Mouse (Mus musculus) limb, embryonic 10.5 days (tissue): ENCODE data around the gene Socs7. TPM values are rescaled to one million over a fixed set of nuclear protein-coding genes. Genes with fewer than 3 reads are reported as not detected.

Experiments used
- DNase-seq: peaks from one replicate; pipeline ENCODE4 v3.0.0-alpha.2; 2017; ENCODE audit warnings: low spot score
- H3K27ac ChIP-seq: fragments of 300-500 bp; sonication (generic); 2 replicates; pipeline ENCODE4 v1.5.1; 2016; ENCODE audit warnings: mild to moderate bottlenecking
- H3K27me3 ChIP-seq: fragments of 300-500 bp; sonication (generic); 2 replicates; pipeline ENCODE4 v1.6.1; 2016; ENCODE audit warnings: low read depth, mild to moderate bottlenecking; ENCODE audit not compliant: poor library complexity, severe bottlenecking
- H3K36me3 ChIP-seq: fragments of 300-500 bp; sonication (generic); 2 replicates; pipeline ENCODE4 v1.6.1; 2016; ENCODE audit warnings: mild to moderate bottlenecking, moderate library complexity
- H3K4me1 ChIP-seq: fragments of 300-500 bp; sonication (generic); 2 replicates; pipeline ENCODE4 v1.6.1; 2016
- H3K4me3 ChIP-seq: fragments of 300-500 bp; sonication (generic); 2 replicates; pipeline ENCODE4 v1.5.1; 2016; ENCODE audit warnings: mild to moderate bottlenecking, moderate library complexity
- H3K9me3 ChIP-seq: fragments of 300-500 bp; sonication (generic); replicated peaks from 2 replicates; pipeline ENCODE4 v1.6.1; 2016; ENCODE audit warnings: mild to moderate bottlenecking
- WGBS: fragments of 180-500 bp; shearing (Covaris S2); methylation state at CpG from one replicate; pipeline ENCODE4 v1.1.7; 2016; 5-methylcytosine and 5-hydroxymethylcytosine counted together
- polyA plus RNA-seq: library from polyadenylated mRNA; unstranded; fragments of >200 nt; fragmentation: Nextera tagmentation; extraction: Ambion mirVana; gene quantifications from 2 replicates; pipeline ENCODE4 v1.2.1, GENCODE M21; 2016

Socs7 gene
- polyA plus RNA-seq, 1 experiment from 2014 or later = 4.4 TPM

DNA sequence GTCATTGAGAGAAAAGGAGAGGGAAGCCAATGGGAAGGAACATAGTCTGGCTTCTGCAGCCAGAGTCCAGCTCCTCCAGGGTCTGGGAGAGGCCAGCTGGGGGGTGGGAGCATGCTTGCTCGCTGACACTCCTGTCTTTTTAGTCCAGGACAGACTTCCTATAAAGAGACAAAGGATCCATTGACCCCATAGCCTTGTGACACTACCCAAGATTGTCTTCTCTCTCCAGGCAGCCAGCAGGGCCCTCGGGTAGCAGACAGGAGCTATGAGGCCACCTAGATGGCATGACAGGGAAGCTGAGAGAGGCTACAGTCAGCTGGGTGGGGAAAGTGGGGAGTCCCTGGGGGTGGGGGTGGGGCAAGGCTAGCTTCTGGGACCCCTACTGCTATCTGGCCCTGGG is 40.4 kb downstream of the Socs7 start:
- Histone ChIP-seq H3K4me1 (peaks cover 55% of the 10 kb centered on the region), H3K9me3 (no peaks in the 10 kb centered on the region), H3K27me3 (peaks cover 72% of the 10 kb centered on the region), H3K27ac (0 out of 2 replicates have a peak overlapping the region, but pooled peaks have one; percentile 10), H3K4me3 (no peak overlapping the region), H3K36me3 (peaks cover 7% of the 10 kb centered on the region; the same call in 1 of the 2 replicates)
- WGBS = 33% methylated on average over 2 of the region's 2 CpGs
- DNase-seq = no peak

DNA sequence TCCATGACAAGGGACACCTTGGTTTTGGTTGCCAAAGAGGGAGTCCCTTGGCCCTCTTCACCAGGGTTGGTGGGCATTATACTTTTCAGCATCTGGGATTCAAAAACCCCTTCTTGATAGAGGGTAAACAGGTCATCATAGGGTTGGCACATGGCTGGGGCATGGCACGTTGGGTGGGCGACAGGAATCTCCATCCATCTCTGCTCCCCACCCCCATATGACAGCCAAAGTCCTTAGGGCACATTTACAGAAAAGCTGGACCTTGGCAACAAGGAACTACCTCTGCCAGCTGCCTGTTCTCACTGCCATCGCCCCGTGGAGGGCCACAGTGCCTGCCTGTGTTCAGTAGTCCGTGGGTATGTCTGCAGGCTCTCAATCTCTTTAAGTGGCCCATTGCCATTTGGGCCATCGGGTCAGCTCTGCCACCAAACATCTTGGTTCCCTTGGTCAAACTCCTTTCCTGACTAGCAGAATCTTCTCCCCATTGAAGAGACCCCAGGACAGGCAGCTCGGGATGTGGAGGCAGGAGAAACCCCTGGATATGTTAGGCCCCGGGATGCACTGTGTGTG is 41.3 kb downstream of the Socs7 start:
- H3K4me1 ChIP-seq = peaks cover 55% of the 10 kb centered on the region

GRCm38 (mm10) chr11:97404184-97404760 is 41.9 kb downstream of the Socs7 start:
- peaks cover 55% of the 10 kb centered on the region for H3K4me1 ChIP-seq
- under 1% methylated on average over 61 of the region's 61 CpGs for WGBS
- peak overlapping the region; percentile 74 for H3K27ac ChIP-seq
- H3K36me3 ChIP-seq = peaks cover under 1% of the 10 kb centered on the region; the same call in 1 of the 2 replicates
- peak overlapping the region; percentile 65 for H3K4me3 ChIP-seq
- no peaks in the 10 kb centered on the region for H3K9me3 ChIP-seq
- DNase-seq = peak; percentile 73
- H3K27me3 ChIP-seq = peaks cover 76% of the 10 kb centered on the region

More for the DNA sequence above, 41.3 kb downstream of the Socs7 start:
- DNase-seq = no peak
- H3K4me3 ChIP-seq = peak overlapping the region; percentile 65
- H3K9me3 ChIP-seq = no peaks in the 10 kb centered on the region
- 0 out of 2 replicates have a peak overlapping the region, but pooled peaks have one; percentile 10 for H3K27ac ChIP-seq
- WGBS = 48% methylated on average over 8 of the region's 8 CpGs
- peaks cover 76% of the 10 kb centered on the region for H3K27me3 ChIP-seq
- peaks cover 4% of the 10 kb centered on the region; the same call in 1 of the 2 replicates for H3K36me3 ChIP-seq

DNA sequence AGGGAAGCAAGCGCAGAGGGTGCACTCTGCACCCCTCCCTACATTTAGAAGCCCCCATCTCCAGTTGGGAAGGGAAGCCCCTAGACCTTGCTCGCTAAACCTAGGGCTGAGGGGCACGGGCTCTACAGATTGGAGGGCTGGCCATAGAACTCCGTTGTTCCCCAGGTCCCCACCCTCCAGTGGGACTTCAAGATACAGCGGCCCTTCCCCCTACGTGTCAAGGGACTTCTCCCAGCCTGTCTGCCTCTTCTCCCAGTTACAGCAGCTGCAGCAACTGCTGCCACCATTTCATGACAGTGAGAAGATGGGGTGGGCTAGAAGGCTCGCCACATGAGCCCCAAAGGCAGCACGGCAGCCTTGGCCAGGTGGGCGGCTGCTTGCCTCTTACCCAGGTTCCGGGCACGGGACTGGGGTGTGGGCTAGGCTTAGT is 42.4 kb downstream of the Socs7 start:
- H3K27ac ChIP-seq = peak overlapping the region; percentile 74

GRCm38 (mm10) chr11:97406094-97406951 is 44.0 kb downstream of the Socs7 start:
- Histone ChIP-seq H3K4me1 (peaks cover 44% of the 10 kb centered on the region), H3K27ac (0 out of 2 replicates have a peak overlapping the region, but pooled peaks have one; percentile 20), H3K9me3 (no peaks in the 10 kb centered on the region), H3K4me3 (no peak overlapping the region), H3K36me3 (no peaks in the 10 kb centered on the region), H3K27me3 (peaks cover 68% of the 10 kb centered on the region)
- DNase-seq = no peak
- 65% methylated on average over 10 of the region's 10 CpGs for WGBS

More for the DNA sequence above, 42.4 kb downstream of the Socs7 start:
- Histone ChIP-seq H3K36me3 (no peaks in the 10 kb centered on the region), H3K27me3 (peaks cover 76% of the 10 kb centered on the region), H3K4me1 (peaks cover 55% of the 10 kb centered on the region), H3K9me3 (no peaks in the 10 kb centered on the region), H3K4me3 (peak overlapping the region; percentile 65)
- WGBS = 1% methylated on average over 11 of the region's 11 CpGs
- no peak for DNase-seq

DNA sequence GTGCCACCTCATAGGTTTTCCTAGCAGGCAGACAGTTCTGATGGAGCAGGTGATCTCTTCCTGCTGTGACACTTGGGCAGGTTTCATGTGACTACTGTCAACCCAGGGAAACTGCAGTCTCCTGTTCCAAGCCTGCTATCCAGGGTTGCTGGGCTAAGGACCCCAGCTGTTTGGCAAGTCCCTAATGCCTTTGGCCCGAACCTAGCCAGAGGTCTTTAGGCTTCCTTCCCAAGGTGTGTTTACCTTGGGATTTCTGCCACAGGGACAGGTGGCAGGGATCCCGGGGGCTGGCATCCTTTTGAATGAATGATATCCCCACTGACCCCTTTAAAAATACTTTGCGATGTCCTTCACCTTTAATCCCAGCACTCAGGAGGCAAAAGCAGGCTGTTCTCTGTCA is 45.1 kb downstream of the Socs7 start:
- 78% methylated on average over 3 of the region's 3 CpGs for WGBS
- Histone ChIP-seq H3K27me3 (peaks cover 57% of the 10 kb centered on the region), H3K4me1 (peaks cover 50% of the 10 kb centered on the region), H3K36me3 (no peaks in the 10 kb centered on the region), H3K9me3 (no peaks in the 10 kb centered on the region), H3K4me3 (no peak overlapping the region), H3K27ac (no peak overlapping the region)
- DNase-seq = no peak

DNA sequence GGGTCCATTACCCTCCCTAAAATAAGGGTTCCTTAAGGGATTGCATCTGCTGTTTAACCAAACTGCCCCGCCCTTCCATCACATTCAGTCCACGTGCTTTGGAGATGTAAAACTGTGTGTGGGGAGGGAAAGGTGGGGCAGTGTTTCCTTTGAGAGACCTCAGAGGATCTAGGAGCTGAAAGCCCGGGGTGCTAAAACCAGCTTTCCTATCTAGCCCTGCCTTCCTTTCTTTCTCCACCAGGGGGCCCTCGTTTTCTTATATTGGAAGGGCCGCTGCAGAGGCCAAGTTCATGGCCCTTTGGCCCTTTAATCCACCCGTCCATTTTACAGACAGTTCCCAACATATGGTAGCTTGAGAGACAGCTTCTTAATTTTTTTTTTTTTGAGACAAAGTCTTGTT is 45.8 kb downstream of the Socs7 start:
- Histone ChIP-seq H3K27ac (no peak overlapping the region), H3K36me3 (no peaks in the 10 kb centered on the region), H3K9me3 (no peaks in the 10 kb centered on the region), H3K27me3 (peaks cover 50% of the 10 kb centered on the region), H3K4me3 (no peak overlapping the region), H3K4me1 (peaks cover 52% of the 10 kb centered on the region)
- WGBS = 0% methylated on average over 6 of the region's 6 CpGs
- DNase-seq = peak; percentile 72

- no peak overlapping the region for H3K27ac ChIP-seq
- no peaks in the 10 kb centered on the region for H3K9me3 ChIP-seq
- WGBS = 78% methylated on average over 4 of the region's 4 CpGs
- no peaks in the 10 kb centered on the region for H3K36me3 ChIP-seq
- H3K4me1 ChIP-seq = peaks cover 36% of the 10 kb centered on the region
- no peak for DNase-seq
- peaks cover 22% of the 10 kb centered on the region for H3K27me3 ChIP-seq
- H3K4me3 ChIP-seq = no peak overlapping the region
These were observed 48.6 kb downstream of the Socs7 start for GRCm38 (mm10) chr11:97410958-97411357.

- DNase-seq = no peak
- H3K4me3 ChIP-seq = 0 out of 2 replicates have a peak overlapping the region, but pooled peaks have one; percentile 1
- WGBS = 21% methylated on average over 3 of the region's 3 CpGs
- H3K36me3 ChIP-seq = no peaks in the 10 kb centered on the region
- H3K27ac ChIP-seq = peak overlapping the region; percentile 71
- H3K4me1 ChIP-seq = peaks cover 37% of the 10 kb centered on the region
- no peaks in the 10 kb centered on the region for H3K9me3 ChIP-seq
- H3K27me3 ChIP-seq = peaks cover 10% of the 10 kb centered on the region
These were observed 49.8 kb downstream of the Socs7 start for GRCm38 (mm10) chr11:97412117-97412516.

GRCm38 (mm10) chr11:97412808-97413347 is 50.5 kb downstream of the Socs7 start:
- 48% methylated on average over 10 of the region's 10 CpGs for WGBS
- DNase-seq = no peak
- Histone ChIP-seq H3K27me3 (peaks cover 3% of the 10 kb centered on the region), H3K36me3 (no peaks in the 10 kb centered on the region), H3K9me3 (no peaks in the 10 kb centered on the region), H3K27ac (peak overlapping the region; percentile 71), H3K4me1 (peaks cover 43% of the 10 kb centered on the region), H3K4me3 (no peak overlapping the region)

GRCm38 (mm10) chr11:97415330-97415711 is 53.0 kb downstream of the Socs7 start, which contains the start of gene Arhgap23:
Gene Arhgap23 (plus strand): TSS chr11:97415533.
- Histone ChIP-seq H3K27ac (peak within 1 kb of the TSS; percentile 93), H3K4me3 (peak within 1 kb of the TSS; percentile 85), H3K9me3 (no peaks in the 10 kb centered on the region), H3K4me1 (peaks cover 60% of the 10 kb centered on the region), H3K36me3 (no peaks in the 10 kb centered on the region), H3K27me3 (no peaks in the 10 kb centered on the region)
- peak; percentile 91 for DNase-seq
- 2% methylated on average over 29 of the region's 29 CpGs for WGBS

DNA sequence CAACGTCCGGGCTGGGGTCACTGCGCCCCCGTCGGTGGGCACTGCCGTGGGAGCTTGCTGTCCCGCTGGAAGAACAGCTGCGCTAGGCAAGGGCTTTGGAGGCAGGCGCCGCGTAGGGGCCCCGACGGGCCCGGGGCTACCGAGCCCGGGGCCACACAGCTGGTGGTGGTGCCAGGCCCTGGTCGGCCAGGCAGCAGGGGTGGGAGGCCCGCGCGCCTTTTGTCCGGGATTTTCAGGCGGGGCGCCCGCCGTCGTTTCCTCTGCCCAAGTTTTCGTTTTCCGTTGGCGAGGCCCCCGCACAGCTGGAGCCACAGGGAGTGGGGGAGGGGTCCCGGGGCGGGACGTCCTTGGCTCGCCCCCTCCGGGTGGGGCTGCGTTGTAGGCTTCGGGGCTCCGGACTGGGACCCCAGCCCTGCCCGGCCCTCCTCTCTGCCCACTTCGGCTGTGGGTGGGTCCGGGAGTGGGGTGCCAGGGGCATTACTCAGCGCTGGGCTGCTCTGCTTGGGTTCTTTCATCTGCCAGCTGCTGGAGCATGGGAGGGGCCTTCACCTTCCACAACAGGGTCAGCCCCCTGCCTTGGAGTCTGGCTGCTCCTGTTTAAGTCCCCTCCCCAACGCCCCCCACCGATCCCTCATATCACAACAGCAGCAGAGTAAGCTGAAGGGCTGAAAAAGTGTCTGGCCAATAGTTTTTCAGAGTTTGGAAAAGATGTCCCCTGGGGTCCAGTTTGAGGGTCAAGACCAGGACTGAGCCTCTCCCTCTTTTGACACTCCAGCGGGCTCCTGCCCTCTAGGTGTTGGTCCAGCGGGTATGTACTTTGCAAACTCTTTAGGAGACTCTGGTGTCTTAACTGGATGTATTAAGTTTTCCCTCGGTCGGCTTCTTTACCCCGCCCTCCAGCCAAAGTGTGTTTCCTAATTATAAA is 53.6 kb downstream of the Socs7 start:
- Histone ChIP-seq H3K9me3 (no peaks in the 10 kb centered on the region), H3K4me3 (peak overlapping the region; percentile 85), H3K36me3 (no peaks in the 10 kb centered on the region), H3K27ac (peak overlapping the region; percentile 93), H3K4me1 (peaks cover 60% of the 10 kb centered on the region), H3K27me3 (no peaks in the 10 kb centered on the region)
- peak; percentile 74 for DNase-seq
- WGBS = 2% methylated on average over 49 of the region's 49 CpGs
